Mouse (Mus musculus) retina, adult 2 months (tissue): ENCODE data around the gene Erv3.

Experiments used
- DNase-seq: peaks from one replicate; pipeline ENCODE4 v3.0.0-alpha.2; 2012; ENCODE audit warnings: low read depth, low spot score

Gene Erv3

GRCm38 (mm10) chr2:131859721-131860120, at the start of gene Erv3:
Gene Erv3, minus strand, starts transcription at chr2:131859747.
- DNase-seq = no peak

GRCm38 (mm10) chr2:131908906-131909305, 49.4 kb upstream of the Erv3 start:
- DNase-seq = no peak

- no peak for DNase-seq
Measured at GRCm38 (mm10) chr2:131908351-131908861, 48.9 kb upstream of the Erv3 start.

- no peak for DNase-seq
Measured at GRCm38 (mm10) chr2:131907311-131907710, 47.8 kb upstream of the Erv3 start.

- no peak for DNase-seq
Measured at GRCm38 (mm10) chr2:131906846-131907245, 47.3 kb upstream of the Erv3 start.

GRCm38 (mm10) chr2:131906266-131906665, 46.7 kb upstream of the Erv3 start:
- no peak for DNase-seq

- no peak for DNase-seq
Measured at GRCm38 (mm10) chr2:131905776-131906175, 46.2 kb upstream of the Erv3 start.

- no peak for DNase-seq
Measured at GRCm38 (mm10) chr2:131905025-131905424, 45.5 kb upstream of the Erv3 start.

GRCm38 (mm10) chr2:131902867-131903266, 43.3 kb upstream of the Erv3 start:
- DNase-seq = no peak

- DNase-seq = no peak
Measured at GRCm38 (mm10) chr2:131902423-131902822, 42.9 kb upstream of the Erv3 start.

GRCm38 (mm10) chr2:131897336-131898109, 38.0 kb upstream of the Erv3 start:
- DNase-seq = no peak

GRCm38 (mm10) chr2:131896011-131896410, 36.5 kb upstream of the Erv3 start:
- no peak for DNase-seq

GRCm38 (mm10) chr2:131895106-131895505, 35.6 kb upstream of the Erv3 start:
- no peak for DNase-seq

GRCm38 (mm10) chr2:131892534-131892933, 33.0 kb upstream of the Erv3 start:
- DNase-seq = no peak

- no peak for DNase-seq
Measured at GRCm38 (mm10) chr2:131888233-131888632, 28.7 kb upstream of the Erv3 start.

GRCm38 (mm10) chr2:131886503-131887160, 27.1 kb upstream of the Erv3 start:
- DNase-seq = no peak

- no peak for DNase-seq
Measured at GRCm38 (mm10) chr2:131883136-131883535, 23.6 kb upstream of the Erv3 start.

GRCm38 (mm10) chr2:131881766-131882165, 22.2 kb upstream of the Erv3 start:
- DNase-seq = no peak

- no peak for DNase-seq
Measured at GRCm38 (mm10) chr2:131876551-131877265, 17.2 kb upstream of the Erv3 start.

GRCm38 (mm10) chr2:131873376-131873775, 13.8 kb upstream of the Erv3 start:
- DNase-seq = no peak

- DNase-seq = no peak
Measured at GRCm38 (mm10) chr2:131868983-131869382, 9.4 kb upstream of the Erv3 start.

- DNase-seq = no peak
Measured at GRCm38 (mm10) chr2:131866676-131867075, 7.1 kb upstream of the Erv3 start.
